Mouse (Mus musculus): ENCODE data around the gene Sec63. TPM values are rescaled to one million over a fixed set of nuclear protein-coding genes. Genes with fewer than 3 reads are reported as not detected.
A peak's percentile ranks its signal among the peaks of the same experiment; 100 is the strongest.

Gene Sec63
- total RNA-seq, 2 experiments from 2014 or later = 46.2 to 62.8 TPM

DNA sequence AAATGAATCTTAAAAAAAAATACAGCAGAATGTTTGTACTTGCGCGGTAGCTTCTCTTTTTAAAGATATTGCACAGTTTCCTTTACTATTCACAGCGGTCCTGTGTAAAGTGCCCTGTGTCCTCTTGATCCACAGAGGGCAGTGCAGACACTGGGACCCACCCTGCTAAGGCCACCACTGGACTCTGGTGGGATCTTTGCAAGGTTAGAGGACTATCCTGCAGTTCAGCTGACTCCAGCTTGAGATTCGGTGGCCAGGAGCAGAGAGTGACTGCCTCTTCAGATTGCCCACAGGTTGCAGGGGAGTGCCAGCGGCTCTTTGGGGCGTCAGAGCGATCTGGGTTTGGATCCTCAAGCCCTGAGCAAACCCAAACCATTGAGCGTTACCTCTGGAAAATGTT lies 967 bp upstream of the Sec63 start:
- Histone ChIP-seq H3K4me3 (no peak overlapping the region), H3K27ac (no peak overlapping the region)
- DNase-seq (ENCODE audit: extremely low spot score in 1 of 2, low spot score in 2 of 2) = no peak
- intact Hi-C loops (cut with DNase I) = loop anchor here (10.0 kb wide), 1 partner anchor 946 kb away; no protein-coding TSS in a partner anchor
- TF ChIP-seq CTCF (IDR thresholded peaks at IDR 0.05) = peak; percentile 7

DNA sequence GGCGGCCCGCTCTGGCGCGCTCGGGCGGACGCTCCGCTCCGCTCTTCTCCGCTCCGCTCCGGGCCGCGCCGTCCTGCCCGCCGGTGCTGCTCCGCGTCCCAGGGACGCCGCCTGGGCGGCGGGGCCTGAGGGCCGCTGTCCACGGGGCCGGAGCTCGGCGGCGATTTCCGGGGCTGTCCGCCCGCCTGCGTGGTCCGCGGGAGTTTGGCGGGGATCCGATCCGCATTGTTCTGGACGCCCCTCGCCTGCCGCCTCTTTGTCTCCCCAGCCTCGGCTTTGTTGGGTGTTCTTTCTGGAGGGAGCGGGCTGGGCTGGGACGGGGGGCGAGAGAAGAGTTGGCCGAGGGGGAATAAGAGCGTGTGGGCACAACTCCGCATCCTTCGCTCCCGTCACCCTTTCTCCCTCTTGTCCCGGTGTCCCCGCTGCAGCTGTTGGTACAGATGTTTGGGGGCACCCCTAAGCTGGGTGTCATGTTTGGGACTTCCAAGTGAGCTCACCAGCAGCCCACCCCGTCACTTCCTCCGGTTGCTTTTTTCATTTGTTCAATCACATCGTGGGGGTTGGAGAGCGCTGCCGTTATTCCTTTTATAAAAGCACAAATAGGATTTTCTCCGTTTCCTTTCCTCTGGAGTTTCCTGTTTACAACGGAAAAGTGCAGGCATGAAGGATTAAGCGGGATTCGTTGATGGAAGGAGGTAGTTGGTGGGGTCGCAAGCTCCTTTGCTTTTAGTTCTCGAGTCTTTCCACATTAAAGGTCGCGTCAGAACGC lies 789 bp downstream of the Sec63 start:
- intact Hi-C loops (cut with DNase I) = loop anchor here (10.0 kb wide), 1 partner anchor 947 kb away; no protein-coding TSS in a partner anchor
- Histone ChIP-seq H3K4me3 (peak overlapping the region; percentile 79), H3K27ac (peak overlapping the region; percentile 92)
- peak; percentile 11 to 26 for DNase-seq (ENCODE audit: extremely low spot score in 1 of 2, low spot score in 2 of 2)
- no peak for TF ChIP-seq CTCF (IDR thresholded peaks at IDR 0.05)

DNA sequence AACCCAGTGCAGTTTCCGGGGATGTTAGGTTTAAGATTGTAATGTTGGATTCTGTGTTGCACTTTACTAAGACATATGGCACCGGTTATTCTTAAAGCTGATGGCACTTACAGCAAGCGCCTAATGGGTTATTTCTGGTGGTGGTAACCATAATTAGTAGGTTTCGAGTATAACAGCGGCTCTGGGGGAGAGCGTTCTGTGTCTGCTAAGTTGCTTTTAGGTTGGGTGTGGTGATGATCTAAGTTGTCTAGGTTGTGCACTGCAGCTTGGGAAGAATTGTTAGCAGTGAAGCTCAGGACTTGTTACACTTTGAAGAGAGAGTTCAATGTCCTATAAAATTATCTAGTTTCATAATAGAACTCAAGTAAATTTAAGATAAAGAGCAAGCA lies 1.4 kb downstream of the Sec63 start:
- intact Hi-C loops (cut with DNase I) = loop anchor here (10.0 kb wide), 1 partner anchor 948 kb away; no protein-coding TSS in a partner anchor
- H3K4me3 ChIP-seq = peak overlapping the region; percentile 79
- H3K27ac ChIP-seq = peak overlapping the region; percentile 92
- no peak for TF ChIP-seq CTCF (IDR thresholded peaks at IDR 0.05)
- no peak for DNase-seq (ENCODE audit: extremely low spot score in 1 of 2, low spot score in 2 of 2)

DNA sequence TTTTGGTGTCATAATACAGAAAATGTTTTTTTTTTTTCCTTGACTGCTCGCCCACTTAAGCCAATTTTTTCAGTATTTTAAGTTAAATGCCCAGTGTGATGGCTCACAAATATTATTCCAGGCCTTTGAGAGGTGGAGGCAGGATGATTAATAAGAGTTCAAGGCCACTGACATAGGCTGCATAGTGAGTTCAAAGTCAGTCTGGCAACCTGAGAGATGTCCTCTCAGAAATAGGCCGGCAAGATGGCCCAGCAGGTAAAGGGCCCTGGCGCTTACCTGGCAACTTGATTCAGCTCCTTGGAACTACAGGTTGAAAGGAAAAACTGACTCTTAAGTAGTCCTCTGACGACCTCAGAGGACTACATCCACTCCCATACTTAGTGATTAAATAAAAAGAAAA lies 1.9 kb downstream of the Sec63 start:
- intact Hi-C loops (cut with DNase I) = loop anchor here (10.0 kb wide), 1 partner anchor 948 kb away; no protein-coding TSS in a partner anchor
- H3K27ac ChIP-seq = no peak overlapping the region
- no peak for TF ChIP-seq CTCF (IDR thresholded peaks at IDR 0.05)
- DNase-seq (ENCODE audit: extremely low spot score in 1 of 2, low spot score in 2 of 2) = no peak
- no peak overlapping the region; the same call in 1 of the 2 replicates for H3K4me3 ChIP-seq

DNA sequence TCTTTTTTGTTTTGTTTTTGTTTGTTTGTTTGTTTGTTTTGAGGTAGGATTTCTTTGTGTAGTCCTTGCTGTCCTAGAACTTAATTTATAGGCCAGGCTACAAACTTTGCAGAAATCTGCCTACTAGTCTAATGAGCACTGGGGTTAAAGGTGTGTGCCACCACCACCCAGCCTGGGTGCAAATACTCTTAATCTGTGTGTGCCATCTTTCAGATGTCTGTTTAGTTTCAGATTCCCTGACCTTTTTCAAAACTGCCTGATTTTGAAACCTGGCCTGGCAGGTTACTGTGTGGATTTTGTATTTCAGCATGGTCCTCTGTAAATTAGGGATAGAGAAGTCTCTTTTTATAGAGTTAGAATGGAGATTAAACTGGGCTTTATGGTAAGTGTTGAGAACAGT lies 4.0 kb downstream of the Sec63 start:
- Histone ChIP-seq H3K27ac (no peak overlapping the region), H3K4me3 (no peak overlapping the region)
- TF ChIP-seq CTCF (IDR thresholded peaks at IDR 0.05) = no peak
- DNase-seq (ENCODE audit: extremely low spot score in 1 of 2, low spot score in 2 of 2) = no peak
- intact Hi-C loops (cut with DNase I) = loop anchor here (10.0 kb wide), 1 partner anchor 951 kb away; no protein-coding TSS in a partner anchor

DNA sequence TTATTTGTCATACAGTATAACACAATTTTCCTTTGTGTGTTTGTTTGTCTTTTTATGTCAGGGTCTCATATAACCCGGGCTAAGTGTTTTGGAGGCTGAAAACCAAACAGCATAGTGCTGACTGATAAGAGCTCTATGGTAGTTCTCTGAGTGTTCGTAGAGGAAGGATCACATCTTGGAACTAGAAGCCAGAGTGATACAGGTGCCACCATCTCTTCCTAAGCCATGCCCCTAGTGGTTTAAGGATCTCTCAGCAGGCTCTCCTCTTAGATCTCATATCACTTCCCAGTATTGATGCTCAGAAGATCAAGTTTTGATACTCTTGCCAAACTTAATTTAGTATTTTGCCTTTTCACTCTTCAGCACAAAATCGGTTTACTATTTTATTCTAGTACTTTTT lies 14.2 kb downstream of the Sec63 start:
- intact Hi-C loops (cut with DNase I) = no loop called here
- peak; percentile 20 for TF ChIP-seq CTCF (IDR thresholded peaks at IDR 0.05)
- H3K27ac ChIP-seq = no peak overlapping the region
- DNase-seq (ENCODE audit: extremely low spot score in 1 of 2, low spot score in 2 of 2) = no peak
- H3K4me3 ChIP-seq = no peak overlapping the region

DNA sequence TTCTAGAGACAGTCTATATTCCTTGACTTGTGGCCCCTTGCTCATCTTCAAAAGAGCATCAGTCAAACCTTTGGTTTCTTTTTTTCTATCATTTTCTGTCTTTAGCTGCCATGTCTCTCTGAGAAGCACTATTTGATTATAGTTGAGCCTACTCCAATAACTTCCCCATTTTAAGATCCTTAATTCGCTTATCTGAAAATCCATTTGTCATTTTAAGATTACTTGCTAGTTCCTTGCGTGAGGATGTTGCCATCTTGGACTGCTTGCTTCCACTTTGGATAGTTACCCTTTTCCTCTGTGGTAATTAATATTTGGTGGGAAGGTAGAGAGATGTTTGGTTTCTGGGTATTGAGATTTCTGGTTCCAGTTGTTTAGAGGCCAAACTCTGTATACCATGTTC lies 19.5 kb downstream of the Sec63 start:
- no peak for TF ChIP-seq CTCF (IDR thresholded peaks at IDR 0.05)
- intact Hi-C loops (cut with DNase I) = no loop called here
- no peak overlapping the region for H3K27ac ChIP-seq
- DNase-seq (ENCODE audit: extremely low spot score in 1 of 2, low spot score in 2 of 2) = no peak
- no peak overlapping the region for H3K4me3 ChIP-seq

DNA sequence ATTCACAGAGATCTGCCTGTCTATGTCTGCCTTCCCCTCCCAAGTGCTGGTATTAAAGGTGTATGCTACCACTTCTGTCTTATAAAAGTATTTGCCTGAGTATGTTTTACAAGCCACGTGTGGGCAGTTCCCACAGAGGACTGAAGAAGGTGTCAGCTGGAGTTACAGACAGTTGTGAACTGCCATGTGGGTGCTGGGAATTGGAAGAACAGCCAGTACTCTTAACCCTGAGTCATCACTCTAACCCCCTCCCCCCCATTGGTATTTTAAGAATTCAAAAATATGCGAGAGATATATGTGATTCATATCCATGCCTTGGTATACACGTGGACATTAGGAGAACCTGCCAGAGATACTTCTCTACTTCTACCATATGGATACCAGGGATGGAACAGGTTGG lies 20.4 kb downstream of the Sec63 start:
- DNase-seq (ENCODE audit: extremely low spot score in 1 of 2, low spot score in 2 of 2) = no peak

DNA sequence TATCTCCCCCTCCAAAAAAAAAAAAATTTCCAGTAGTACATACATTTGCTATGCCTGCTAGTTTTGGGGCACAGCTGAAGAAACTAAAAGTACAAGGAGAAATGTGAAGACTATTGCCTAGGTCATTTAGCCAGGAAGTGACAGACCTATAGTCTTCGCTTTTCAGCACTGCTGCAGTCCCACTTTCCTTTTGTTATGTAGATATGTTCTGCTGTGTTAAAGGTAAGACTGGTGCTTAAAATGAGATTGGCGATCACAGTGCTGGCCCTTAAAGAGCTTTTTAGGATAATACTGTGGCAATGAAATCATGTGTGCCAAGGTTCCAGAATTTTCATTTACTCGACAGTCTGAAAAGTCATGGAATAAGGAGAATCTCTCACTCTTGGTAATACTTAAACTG lies 39.6 kb downstream of the Sec63 start:
- intact Hi-C loops (cut with DNase I) = loop anchor here (5.0 kb wide), 1 partner anchor 104 kb away; no protein-coding TSS in a partner anchor
- no peak overlapping the region for H3K27ac ChIP-seq
- H3K4me3 ChIP-seq = no peak overlapping the region
- TF ChIP-seq CTCF (IDR thresholded peaks at IDR 0.05) = no peak
- no peak for DNase-seq (ENCODE audit: extremely low spot score in 1 of 2, low spot score in 2 of 2)

More for the DNA sequence above, 20.4 kb downstream of the Sec63 start:
- no peak overlapping the region for H3K27ac ChIP-seq
- intact Hi-C loops (cut with DNase I) = no loop called here
- no peak for TF ChIP-seq CTCF (IDR thresholded peaks at IDR 0.05)
- no peak overlapping the region for H3K4me3 ChIP-seq

DNA sequence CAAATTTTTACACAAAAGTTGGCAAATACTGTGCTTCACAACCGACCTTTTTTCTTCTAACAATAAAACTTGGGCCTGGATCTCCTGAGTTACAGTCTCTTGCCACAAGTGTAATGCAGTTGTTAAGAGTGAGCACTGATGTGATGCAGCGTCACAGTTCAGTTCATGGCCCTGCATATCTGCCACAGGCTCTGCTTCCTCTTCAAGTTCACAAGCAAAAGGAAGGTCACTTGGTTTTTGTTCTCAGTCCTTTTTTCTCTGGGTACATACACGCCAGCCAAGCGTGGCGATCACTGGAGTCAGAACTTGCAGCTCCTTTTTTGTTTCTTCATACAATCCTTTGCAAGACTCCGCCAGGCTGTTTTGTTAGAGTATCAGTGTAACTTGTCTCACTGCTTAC lies 64.6 kb downstream of the Sec63 start:
- intact Hi-C loops (cut with DNase I) = no loop called here
- no peak for DNase-seq (ENCODE audit: extremely low spot score in 1 of 2, low spot score in 2 of 2)
- Histone ChIP-seq H3K4me3 (no peak overlapping the region), H3K27ac (no peak overlapping the region)
- TF ChIP-seq CTCF (IDR thresholded peaks at IDR 0.05) = no peak

DNA sequence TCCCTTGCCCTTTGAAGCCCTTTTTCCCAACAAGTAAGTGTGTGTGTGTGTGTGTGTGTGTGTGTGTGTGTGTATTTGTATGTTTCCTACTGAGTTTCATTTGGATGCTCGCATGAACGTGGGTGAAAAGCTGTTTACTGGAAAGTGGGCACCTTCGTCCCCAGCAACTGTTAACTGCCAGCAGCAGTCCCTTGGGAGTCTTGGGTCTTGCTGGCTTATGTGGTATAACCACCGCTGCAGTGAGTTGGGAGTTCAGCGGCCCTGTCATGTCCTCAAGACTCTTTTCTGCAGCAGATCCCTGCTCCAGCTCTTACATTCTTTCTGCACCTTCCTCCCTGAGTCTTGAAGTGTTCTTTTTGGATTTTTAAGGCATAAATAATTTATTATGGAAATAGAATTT lies 65.9 kb downstream of the Sec63 start:
- H3K4me3 ChIP-seq = no peak overlapping the region
- no peak for DNase-seq (ENCODE audit: extremely low spot score in 1 of 2, low spot score in 2 of 2)
- intact Hi-C loops (cut with DNase I) = no loop called here
- TF ChIP-seq CTCF (IDR thresholded peaks at IDR 0.05) = no peak
- H3K27ac ChIP-seq = no peak overlapping the region

DNA sequence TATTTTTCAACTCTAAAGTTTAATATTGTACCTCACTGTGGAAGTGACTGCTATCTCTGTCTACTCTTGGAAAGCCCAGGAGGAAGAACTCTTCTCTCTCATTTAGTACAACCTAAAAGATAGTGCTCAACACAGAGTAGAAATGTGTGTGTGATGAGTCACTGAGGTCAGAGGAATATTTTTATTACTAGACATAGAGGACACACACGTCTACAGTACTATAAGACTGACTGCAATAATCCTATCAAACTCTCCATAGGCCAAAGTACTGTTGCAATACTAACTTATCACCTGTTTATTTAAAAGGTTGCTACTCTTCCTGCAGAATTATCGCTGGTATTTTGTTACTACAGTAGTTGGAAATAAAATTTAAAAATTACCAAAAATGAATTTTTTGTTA lies 68.7 kb downstream of the Sec63 start:
- Histone ChIP-seq H3K27ac (no peak overlapping the region), H3K4me3 (no peak overlapping the region)
- no peak for TF ChIP-seq CTCF (IDR thresholded peaks at IDR 0.05)
- no peak for DNase-seq (ENCODE audit: extremely low spot score in 1 of 2, low spot score in 2 of 2)
- intact Hi-C loops (cut with DNase I) = no loop called here

DNA sequence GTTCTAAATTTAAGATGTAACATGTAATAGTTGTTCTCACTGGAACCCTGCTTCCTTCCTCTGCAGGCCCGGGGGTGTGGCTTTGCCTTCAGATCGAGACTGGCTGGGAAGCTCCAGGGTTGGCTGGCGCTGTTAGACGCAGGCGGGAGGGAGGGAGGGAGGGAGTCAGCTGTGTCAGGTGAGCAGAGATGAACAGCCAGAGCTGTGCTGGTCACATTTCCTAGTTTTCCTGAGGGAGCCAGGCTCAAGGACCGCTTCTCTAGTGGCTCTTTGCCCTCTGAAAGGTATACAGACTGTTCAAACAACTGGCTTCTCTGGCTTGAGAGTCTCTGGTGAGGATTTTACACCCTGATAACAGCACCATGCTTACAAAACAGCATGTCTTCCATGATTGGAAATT lies 69.1 kb downstream of the Sec63 start:
- TF ChIP-seq CTCF (IDR thresholded peaks at IDR 0.05) = no peak
- H3K4me3 ChIP-seq = no peak overlapping the region
- intact Hi-C loops (cut with DNase I) = no loop called here
- DNase-seq (ENCODE audit: extremely low spot score in 1 of 2, low spot score in 2 of 2) = no peak
- no peak overlapping the region for H3K27ac ChIP-seq

Data from left cerebral cortex, adult 2 months (tissue).